Mouse (Mus musculus): ENCODE data around the gene Sugct. TPM values are rescaled to one million over a fixed set of nuclear protein-coding genes. Genes with fewer than 3 reads are reported as not detected.

Sugct gene
- polyA plus RNA-seq, 1 experiment from 2014 or later, result 3.2 TPM

DNA sequence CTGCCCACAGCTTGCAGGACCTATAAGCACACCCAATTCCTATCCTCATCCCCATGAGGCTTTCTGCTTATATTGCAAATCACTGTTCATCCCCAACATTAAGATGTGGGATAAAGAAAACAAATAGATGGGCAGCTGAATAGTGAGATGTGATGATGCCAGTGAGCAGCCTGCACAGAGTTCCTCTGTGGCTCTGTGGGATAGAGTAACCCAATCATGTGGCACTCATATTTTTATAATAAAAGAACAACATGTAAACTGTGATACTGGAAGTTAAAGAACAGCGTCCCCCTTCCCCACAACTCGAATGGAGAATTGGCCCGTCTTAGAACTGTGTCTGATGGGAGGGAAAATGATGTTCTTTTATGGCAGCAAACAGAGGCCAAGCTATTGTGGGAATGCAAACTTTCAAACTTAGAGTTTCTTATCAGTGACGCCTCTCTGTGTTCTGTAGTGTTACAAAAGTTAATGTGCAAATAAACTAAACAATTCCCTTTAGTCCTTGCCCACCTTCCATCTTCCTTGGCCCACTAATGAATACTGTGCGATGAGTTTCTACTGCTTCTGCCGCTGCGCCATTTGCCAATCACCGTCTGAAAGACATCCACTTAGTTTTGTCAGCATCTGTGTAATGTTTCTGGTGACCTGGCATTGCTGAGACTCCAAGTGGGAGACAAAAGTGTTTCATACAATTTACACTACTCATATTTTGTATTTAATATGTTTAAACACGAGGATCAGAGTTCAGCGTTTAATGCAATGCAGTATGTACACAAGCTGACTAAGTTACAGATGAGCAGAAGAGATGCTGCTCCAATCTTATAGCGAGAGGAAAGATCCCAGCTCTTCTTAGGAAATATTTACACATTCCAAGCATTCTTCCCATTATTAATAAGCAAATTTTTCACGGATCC lies 756.5 kb downstream of the Sugct start:
- Histone ChIP-seq H3K9ac (ENCODE audit: low read depth, low read length) (no peak overlapping the region), H3K9me3 (ENCODE audit: control insufficient read depth, low read length) (no peaks in the 10 kb centered on the region), H3K27me3 (ENCODE audit: control insufficient read depth, insufficient read depth, low read length) (no peaks in the 10 kb centered on the region), H3K4me3 (ENCODE audit: low read depth, low read length) (no peak overlapping the region), H3K4me2 (replicated peaks; ENCODE audit: low read depth, low read length) (no peak overlapping the region), H3K4me1 (replicated peaks; ENCODE audit: control insufficient read depth, insufficient read depth, low read length) (no peaks in the 10 kb centered on the region), H3K36me3 (ENCODE audit: control insufficient read depth, insufficient read depth, low read length) (no peaks in the 10 kb centered on the region), H3K27ac (ENCODE audit: low read depth, low read length) (no peak overlapping the region)
- DNase-seq (ENCODE audit: low spot score) (no peak), ATAC-seq (ENCODE audit: low FRiP score) (no peak)
- 92% methylated on average over 12 of the region's 12 CpGs for WGBS

GRCm38 (mm10) chr13:16937422-16938202 lies 757.7 kb downstream of the Sugct start:
- Histone ChIP-seq H3K27ac (ENCODE audit: low read depth, low read length) (no peak overlapping the region), H3K9ac (ENCODE audit: low read depth, low read length) (no peak overlapping the region), H3K4me2 (replicated peaks; ENCODE audit: low read depth, low read length) (no peak overlapping the region), H3K4me3 (ENCODE audit: low read depth, low read length) (no peak overlapping the region), H3K27me3 (ENCODE audit: control insufficient read depth, insufficient read depth, low read length) (no peaks in the 10 kb centered on the region), H3K36me3 (ENCODE audit: control insufficient read depth, insufficient read depth, low read length) (no peaks in the 10 kb centered on the region), H3K4me1 (replicated peaks; ENCODE audit: control insufficient read depth, insufficient read depth, low read length) (no peaks in the 10 kb centered on the region), H3K9me3 (ENCODE audit: control insufficient read depth, low read length) (no peaks in the 10 kb centered on the region)
- 81% methylated on average over 11 of the region's 11 CpGs for WGBS
- ATAC-seq (ENCODE audit: low FRiP score) (no peak), DNase-seq (ENCODE audit: low spot score) (no peak)

DNA sequence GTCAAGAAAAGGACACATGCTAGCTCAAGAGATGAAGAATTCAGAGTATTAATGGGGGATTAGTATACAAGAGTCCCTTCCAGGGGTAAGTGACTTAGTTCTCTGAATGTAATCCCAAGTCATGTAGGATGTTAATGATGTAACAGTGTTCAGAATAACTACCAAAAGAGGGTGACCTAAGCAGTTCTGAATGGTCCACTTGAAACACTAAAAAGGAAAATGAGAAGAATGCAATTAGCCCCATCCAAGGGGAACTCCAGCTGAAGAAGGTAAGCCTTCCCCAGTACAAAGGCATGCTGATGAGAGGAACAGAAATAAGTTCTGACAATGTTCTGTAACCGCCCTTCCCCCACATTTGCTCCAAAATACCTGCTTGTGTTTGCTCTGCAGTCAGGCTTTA lies 760.3 kb downstream of the Sugct start:
- Histone ChIP-seq H3K27me3 (ENCODE audit: control insufficient read depth, insufficient read depth, low read length) (no peaks in the 10 kb centered on the region), H3K4me3 (ENCODE audit: low read depth, low read length) (no peak overlapping the region), H3K27ac (ENCODE audit: low read depth, low read length) (no peak overlapping the region), H3K36me3 (ENCODE audit: control insufficient read depth, insufficient read depth, low read length) (no peaks in the 10 kb centered on the region), H3K9me3 (ENCODE audit: control insufficient read depth, low read length) (no peaks in the 10 kb centered on the region), H3K4me1 (replicated peaks; ENCODE audit: control insufficient read depth, insufficient read depth, low read length) (no peaks in the 10 kb centered on the region), H3K4me2 (replicated peaks; ENCODE audit: low read depth, low read length) (no peak overlapping the region), H3K9ac (ENCODE audit: low read depth, low read length) (no peak overlapping the region)
- DNase-seq (ENCODE audit: low spot score) (no peak), ATAC-seq (ENCODE audit: low FRiP score) (no peak)
- WGBS, result 88% methylated on average over 1 of the region's 1 CpGs

- H3K27me3 ChIP-seq (ENCODE audit: control insufficient read depth, insufficient read depth, low read length), result no peaks in the 10 kb centered on the region
- no peak overlapping the region for H3K4me3 ChIP-seq (ENCODE audit: low read depth, low read length)
- no peak overlapping the region for H3K9ac ChIP-seq (ENCODE audit: low read depth, low read length)
- no peaks in the 10 kb centered on the region for H3K9me3 ChIP-seq (ENCODE audit: control insufficient read depth, low read length)
- ATAC-seq (ENCODE audit: low FRiP score) (no peak), DNase-seq (ENCODE audit: low spot score) (no peak)
- WGBS, result 87% methylated on average over 4 of the region's 4 CpGs
- no peaks in the 10 kb centered on the region for H3K36me3 ChIP-seq (ENCODE audit: control insufficient read depth, insufficient read depth, low read length)
- H3K4me2 ChIP-seq (replicated peaks; ENCODE audit: low read depth, low read length), result no peak overlapping the region
- H3K27ac ChIP-seq (ENCODE audit: low read depth, low read length), result no peak overlapping the region
- H3K4me1 ChIP-seq (replicated peaks; ENCODE audit: control insufficient read depth, insufficient read depth, low read length), result no peaks in the 10 kb centered on the region
Observed at GRCm38 (mm10) chr13:16933600-16933999, 761.8 kb downstream of the Sugct start.

- no peaks in the 10 kb centered on the region for H3K4me1 ChIP-seq (replicated peaks; ENCODE audit: control insufficient read depth, insufficient read depth, low read length)
- H3K4me3 ChIP-seq (ENCODE audit: low read depth, low read length), result no peak overlapping the region
- DNase-seq (ENCODE audit: low spot score), result no peak
- H3K27me3 ChIP-seq (ENCODE audit: control insufficient read depth, insufficient read depth, low read length), result no peaks in the 10 kb centered on the region
- WGBS, result 36% methylated on average over 4 of the region's 4 CpGs
- no peak overlapping the region for H3K4me2 ChIP-seq (replicated peaks; ENCODE audit: low read depth, low read length)
- H3K27ac ChIP-seq (ENCODE audit: low read depth, low read length), result no peak overlapping the region
- no peaks in the 10 kb centered on the region for H3K9me3 ChIP-seq (ENCODE audit: control insufficient read depth, low read length)
- H3K36me3 ChIP-seq (ENCODE audit: control insufficient read depth, insufficient read depth, low read length), result no peaks in the 10 kb centered on the region
- H3K9ac ChIP-seq (ENCODE audit: low read depth, low read length), result no peak overlapping the region
- no peak for ATAC-seq (ENCODE audit: low FRiP score)
Observed at GRCm38 (mm10) chr13:16921305-16921704, 774.0 kb downstream of the Sugct start.

DNA sequence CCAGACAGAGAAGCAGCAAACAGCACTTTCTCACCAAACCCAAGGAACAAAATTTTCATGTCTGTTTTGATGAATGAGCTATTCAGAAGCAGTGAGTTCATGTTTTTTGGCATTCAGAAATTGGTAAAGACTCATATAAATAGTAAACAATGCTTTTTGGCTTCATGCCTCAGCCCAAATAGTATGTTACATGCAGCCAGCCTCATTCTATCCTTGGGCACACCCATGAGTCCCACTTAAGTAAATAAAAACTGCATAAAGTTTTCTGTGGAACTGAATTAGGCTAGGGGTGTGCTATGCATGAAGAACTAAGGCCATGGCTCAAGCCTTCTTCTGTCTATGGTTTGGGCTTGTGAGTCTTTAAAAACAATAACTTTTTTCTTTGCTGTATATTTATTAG lies 779.7 kb downstream of the Sugct start:
- H3K27ac ChIP-seq (ENCODE audit: low read depth, low read length), result no peak overlapping the region
- DNase-seq (ENCODE audit: low spot score) (no peak), ATAC-seq (ENCODE audit: low FRiP score) (no peak)
- no peaks in the 10 kb centered on the region for H3K4me1 ChIP-seq (replicated peaks; ENCODE audit: control insufficient read depth, insufficient read depth, low read length)
- H3K4me2 ChIP-seq (replicated peaks; ENCODE audit: low read depth, low read length), result no peak overlapping the region
- no peak overlapping the region for H3K4me3 ChIP-seq (ENCODE audit: low read depth, low read length)
- no peak overlapping the region for H3K9ac ChIP-seq (ENCODE audit: low read depth, low read length)
- no peaks in the 10 kb centered on the region for H3K27me3 ChIP-seq (ENCODE audit: control insufficient read depth, insufficient read depth, low read length)
- H3K9me3 ChIP-seq (ENCODE audit: control insufficient read depth, low read length), result no peaks in the 10 kb centered on the region
- no peaks in the 10 kb centered on the region for H3K36me3 ChIP-seq (ENCODE audit: control insufficient read depth, insufficient read depth, low read length)

- H3K36me3 ChIP-seq (ENCODE audit: control insufficient read depth, insufficient read depth, low read length), result no peaks in the 10 kb centered on the region
- ATAC-seq (ENCODE audit: low FRiP score), result no peak
- H3K27ac ChIP-seq (ENCODE audit: low read depth, low read length), result no peak overlapping the region
- H3K4me3 ChIP-seq (ENCODE audit: low read depth, low read length), result no peak overlapping the region
- no peaks in the 10 kb centered on the region for H3K4me1 ChIP-seq (replicated peaks; ENCODE audit: control insufficient read depth, insufficient read depth, low read length)
- H3K9ac ChIP-seq (ENCODE audit: low read depth, low read length), result no peak overlapping the region
- H3K27me3 ChIP-seq (ENCODE audit: control insufficient read depth, insufficient read depth, low read length), result no peaks in the 10 kb centered on the region
- no peak overlapping the region for H3K4me2 ChIP-seq (replicated peaks; ENCODE audit: low read depth, low read length)
- no peak for DNase-seq (ENCODE audit: low spot score)
- H3K9me3 ChIP-seq (ENCODE audit: control insufficient read depth, low read length), result no peaks in the 10 kb centered on the region
Observed at GRCm38 (mm10) chr13:16912214-16912613, 783.1 kb downstream of the Sugct start.

GRCm38 (mm10) chr13:16906974-16907373 lies 788.4 kb downstream of the Sugct start:
- Histone ChIP-seq H3K9ac (ENCODE audit: low read depth, low read length) (no peak overlapping the region), H3K4me3 (ENCODE audit: low read depth, low read length) (no peak overlapping the region), H3K4me2 (replicated peaks; ENCODE audit: low read depth, low read length) (no peak overlapping the region), H3K27ac (ENCODE audit: low read depth, low read length) (no peak overlapping the region), H3K9me3 (ENCODE audit: control insufficient read depth, low read length) (no peaks in the 10 kb centered on the region), H3K27me3 (ENCODE audit: control insufficient read depth, insufficient read depth, low read length) (no peaks in the 10 kb centered on the region), H3K36me3 (ENCODE audit: control insufficient read depth, insufficient read depth, low read length) (no peaks in the 10 kb centered on the region), H3K4me1 (replicated peaks; ENCODE audit: control insufficient read depth, insufficient read depth, low read length) (no peaks in the 10 kb centered on the region)
- no peak for DNase-seq (ENCODE audit: low spot score)
- 90% methylated on average over 1 of the region's 1 CpGs for WGBS
- ATAC-seq (ENCODE audit: low FRiP score), result no peak

DNA sequence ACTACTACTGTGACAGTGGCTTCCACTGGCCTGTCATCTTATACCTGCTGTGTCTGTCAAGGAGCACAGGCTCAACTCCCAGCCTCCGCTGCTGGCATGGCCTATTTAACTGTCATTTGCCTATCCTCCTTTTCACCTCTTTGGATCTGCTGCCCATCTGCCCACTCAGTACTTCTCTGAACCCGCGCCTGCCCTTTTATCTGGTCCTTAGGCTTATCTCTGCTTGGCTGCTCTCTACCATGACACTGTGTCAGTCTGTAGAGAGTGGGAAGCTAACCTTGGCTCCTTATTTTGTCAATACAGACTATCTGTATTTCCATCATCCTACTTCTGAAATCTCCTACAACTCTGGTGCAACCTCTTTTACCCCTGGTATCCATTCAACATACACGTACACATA lies 793.9 kb downstream of the Sugct start:
- Histone ChIP-seq H3K36me3 (ENCODE audit: control insufficient read depth, insufficient read depth, low read length) (no peaks in the 10 kb centered on the region), H3K27ac (ENCODE audit: low read depth, low read length) (no peak overlapping the region), H3K4me1 (replicated peaks; ENCODE audit: control insufficient read depth, insufficient read depth, low read length) (no peaks in the 10 kb centered on the region), H3K9ac (ENCODE audit: low read depth, low read length) (no peak overlapping the region), H3K9me3 (ENCODE audit: control insufficient read depth, low read length) (no peaks in the 10 kb centered on the region), H3K4me2 (replicated peaks; ENCODE audit: low read depth, low read length) (no peak overlapping the region), H3K27me3 (ENCODE audit: control insufficient read depth, insufficient read depth, low read length) (no peaks in the 10 kb centered on the region), H3K4me3 (ENCODE audit: low read depth, low read length) (no peak overlapping the region)
- 87% methylated on average over 4 of the region's 4 CpGs for WGBS
- ATAC-seq (ENCODE audit: low FRiP score), result no peak
- no peak for DNase-seq (ENCODE audit: low spot score)
